Mouse (Mus musculus) erythroblast, embryonic 14.5 days (primary cell): Measurements from ENCODE around the gene Abhd14b.

Source experiments
- GATA1 ChIP-seq: IDR thresholded peaks from 2 replicates; pipeline ENCODE4 v1.6.1; 2012; ENCODE audit warnings: low read length, inconsistent platforms, mixed read lengths
- TAL1 ChIP-seq: IDR thresholded peaks from 3 replicates; pipeline ENCODE4 v1.6.1; 2012; ENCODE audit warnings: low read length, inconsistent platforms, mixed read lengths

DNA sequence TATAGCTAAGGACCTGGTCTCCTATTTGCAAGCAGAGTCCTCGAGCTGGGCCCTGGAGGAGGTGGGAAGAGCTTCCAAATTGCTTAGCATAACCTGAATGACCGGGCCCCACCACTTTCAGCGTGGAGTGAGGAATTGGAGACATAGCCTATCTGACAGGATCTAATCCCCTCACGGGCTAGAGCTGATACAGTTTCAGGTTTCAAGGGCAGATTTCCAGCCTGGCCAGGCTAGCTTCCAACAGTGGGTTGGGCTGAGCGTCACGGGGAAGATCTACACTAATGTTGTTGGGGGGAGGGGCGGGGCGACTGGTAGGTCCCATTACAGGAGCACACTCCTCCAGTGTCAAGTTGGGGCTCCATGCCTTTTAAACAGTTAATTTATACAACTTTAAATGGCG, 3.4 kb downstream of the Abhd14b start:
- no peak for TF ChIP-seq GATA1
- no peak for TF ChIP-seq TAL1
